Mouse (Mus musculus) v-Abl transformed pro-B cells (cell line): ENCODE measurements around the gene Abcb8.

Experiments used
- in situ Hi-C, 2 experiments: fragments of 400-800 bp; cut with MboI; formaldehyde crosslinking; loops; one replicate each; pipeline ENCODE4 v1.15.1; 2025; ENCODE audit not compliant: unreplicated experiment in 2 of 2

Gene Abcb8

DNA sequence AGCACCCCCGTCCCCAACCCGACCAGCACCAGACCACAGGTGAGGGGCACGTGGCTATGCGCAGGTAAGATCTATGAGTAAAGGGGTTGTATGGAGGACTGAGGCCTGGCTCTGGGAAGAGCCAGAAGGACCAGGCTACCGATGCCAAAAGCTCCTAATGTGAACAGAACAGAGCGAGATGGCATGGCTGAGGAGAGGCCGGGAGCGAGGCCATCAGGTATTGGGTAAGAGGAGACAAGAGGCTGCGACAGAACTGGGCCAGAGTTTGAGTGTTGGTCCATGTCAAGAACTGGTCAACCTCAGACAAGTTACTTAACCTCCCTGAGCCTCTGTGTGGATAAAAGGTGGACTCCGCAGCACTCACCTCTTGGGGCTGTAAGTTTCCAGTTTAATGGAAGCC lies 28.5 kb upstream of the Abcb8 start:
- in situ Hi-C loops = loop anchor here (10.0 to 25.0 kb wide), 2 partner anchors 280 to 478 kb away; no protein-coding TSS in a partner anchor

- in situ Hi-C loops = loop anchor here (10.0 to 25.0 kb wide), 2 partner anchors 281 to 478 kb away; no protein-coding TSS in a partner anchor
Observed at GRCm38 (mm10) chr5:24365528-24365927, 27.9 kb upstream of the Abcb8 start.

- in situ Hi-C loops = loop anchor here (10.0 to 25.0 kb wide), 2 partner anchors 282 to 479 kb away; no protein-coding TSS in a partner anchor
Observed at GRCm38 (mm10) chr5:24366426-24366825, 27.0 kb upstream of the Abcb8 start.

- in situ Hi-C loops = loop anchor here (10.0 to 25.0 kb wide), 2 partner anchors 285 to 482 kb away; no protein-coding TSS in a partner anchor
Observed at GRCm38 (mm10) chr5:24369767-24370166, 23.7 kb upstream of the Abcb8 start.

- in situ Hi-C loops = loop anchor here in 1 of 2 experiments (25.0 kb wide), 1 partner anchor 487 kb away; no protein-coding TSS in a partner anchor
Observed at GRCm38 (mm10) chr5:24373807-24374206, 19.7 kb upstream of the Abcb8 start.

DNA sequence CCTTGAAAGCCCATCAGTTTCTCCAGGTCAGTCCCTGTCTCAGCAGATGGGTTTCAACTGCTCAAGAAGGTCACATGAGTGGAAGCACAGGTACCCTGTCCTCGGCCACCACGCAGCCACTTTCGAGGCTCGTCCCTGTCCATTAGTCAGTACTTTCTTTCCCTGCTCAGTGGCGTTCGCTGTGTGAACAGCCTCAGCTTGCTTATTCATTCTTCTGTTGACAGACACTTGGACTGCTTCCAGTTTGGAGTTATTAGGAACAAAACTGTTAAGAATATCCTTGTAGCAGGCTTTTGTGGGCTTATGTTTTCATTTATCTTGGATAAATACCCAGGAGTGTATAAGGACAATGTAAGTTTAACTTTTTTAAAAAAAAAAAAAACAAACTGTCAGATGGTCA lies 19.2 kb upstream of the Abcb8 start:
- in situ Hi-C loops = loop anchor here in 1 of 2 experiments (25.0 kb wide), 1 partner anchor 487 kb away; no protein-coding TSS in a partner anchor

GRCm38 (mm10) chr5:24374666-24375328 lies 18.7 kb upstream of the Abcb8 start:
- in situ Hi-C loops = loop anchor here (25.0 kb wide), 2 partner anchors 213 to 487 kb away; partner anchors contain the start of genes Abcf2 (in 1 of the 2) and Chpf2 (in 1 of the 2)

DNA sequence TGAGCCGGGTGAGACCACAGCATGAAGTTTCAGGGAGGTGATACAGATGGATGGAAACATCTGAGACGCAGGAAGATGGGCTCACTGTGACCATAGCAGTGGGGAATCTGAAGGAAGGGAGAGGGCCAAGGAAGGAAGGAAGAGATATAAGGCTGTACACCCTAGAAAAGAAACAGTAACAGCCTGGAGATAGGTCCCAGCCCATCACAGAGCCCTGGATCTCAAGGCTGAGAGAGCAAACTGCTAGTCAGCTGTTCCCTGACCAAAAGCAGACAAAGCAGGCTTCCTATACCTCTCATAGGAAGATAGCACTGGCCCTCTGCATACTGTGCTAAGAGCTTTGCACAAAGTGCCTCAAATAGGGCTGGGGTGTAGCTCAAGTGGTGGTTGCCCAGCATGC lies 14.8 kb upstream of the Abcb8 start:
- in situ Hi-C loops = loop anchor here in 1 of 2 experiments (25.0 kb wide), 1 partner anchor 209 kb away; the partner anchor contains the start of genes Abcf2 and Chpf2

- in situ Hi-C loops = loop anchor here in 1 of 2 experiments (25.0 kb wide), 1 partner anchor 208 kb away; the partner anchor contains the start of genes Abcf2 and Chpf2
Observed at GRCm38 (mm10) chr5:24379501-24379900, 14.0 kb upstream of the Abcb8 start.

- in situ Hi-C loops = loop anchor here in 1 of 2 experiments (25.0 kb wide), 1 partner anchor 207 kb away; the partner anchor contains the start of genes Abcf2 and Chpf2
Observed at GRCm38 (mm10) chr5:24380499-24380898, 13.0 kb upstream of the Abcb8 start.

DNA sequence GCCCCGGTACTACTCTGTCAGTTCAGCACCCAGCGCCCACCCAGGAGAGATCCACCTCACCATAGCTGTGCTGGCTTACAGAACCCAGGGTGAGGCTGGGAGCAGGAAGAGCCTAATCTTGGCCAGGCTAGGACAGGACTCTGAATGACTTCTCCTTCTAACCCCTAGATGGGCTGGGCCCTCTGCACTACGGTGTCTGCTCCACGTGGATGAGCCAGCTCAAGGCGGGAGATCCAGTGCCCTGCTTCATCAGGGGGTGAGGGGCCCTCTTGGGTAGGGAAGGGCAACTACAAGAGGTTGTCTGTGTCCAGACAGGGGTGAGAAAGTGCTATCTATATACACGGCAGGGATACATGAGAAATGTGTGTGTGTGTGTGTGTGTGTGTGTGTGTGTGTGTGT lies 12.0 kb upstream of the Abcb8 start:
- in situ Hi-C loops = loop anchor here in 1 of 2 experiments (25.0 kb wide), 1 partner anchor 206 kb away; the partner anchor contains the start of genes Abcf2 and Chpf2

DNA sequence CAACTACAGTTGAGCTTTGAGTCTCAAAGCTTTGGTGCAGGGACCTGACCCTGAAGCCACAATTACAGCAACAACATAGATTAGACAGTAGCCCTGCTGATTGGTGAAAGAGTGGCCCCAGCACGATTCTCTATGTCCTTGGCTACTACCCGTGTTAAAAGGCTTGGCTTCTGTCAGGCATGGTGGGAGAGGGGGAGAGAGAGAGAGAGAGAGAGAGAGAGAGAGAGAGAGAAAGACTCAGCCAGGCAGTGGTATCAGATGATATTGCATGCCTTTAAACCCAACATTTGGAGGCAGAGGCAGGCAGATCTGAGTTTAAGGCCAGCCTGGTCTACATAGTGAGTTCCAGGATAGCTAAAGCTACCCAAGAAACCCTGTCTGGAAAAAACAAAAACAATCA lies 11.5 kb upstream of the Abcb8 start:
- in situ Hi-C loops = loop anchor here in 1 of 2 experiments (25.0 kb wide), 1 partner anchor 205 kb away; the partner anchor contains the start of genes Abcf2 and Chpf2

DNA sequence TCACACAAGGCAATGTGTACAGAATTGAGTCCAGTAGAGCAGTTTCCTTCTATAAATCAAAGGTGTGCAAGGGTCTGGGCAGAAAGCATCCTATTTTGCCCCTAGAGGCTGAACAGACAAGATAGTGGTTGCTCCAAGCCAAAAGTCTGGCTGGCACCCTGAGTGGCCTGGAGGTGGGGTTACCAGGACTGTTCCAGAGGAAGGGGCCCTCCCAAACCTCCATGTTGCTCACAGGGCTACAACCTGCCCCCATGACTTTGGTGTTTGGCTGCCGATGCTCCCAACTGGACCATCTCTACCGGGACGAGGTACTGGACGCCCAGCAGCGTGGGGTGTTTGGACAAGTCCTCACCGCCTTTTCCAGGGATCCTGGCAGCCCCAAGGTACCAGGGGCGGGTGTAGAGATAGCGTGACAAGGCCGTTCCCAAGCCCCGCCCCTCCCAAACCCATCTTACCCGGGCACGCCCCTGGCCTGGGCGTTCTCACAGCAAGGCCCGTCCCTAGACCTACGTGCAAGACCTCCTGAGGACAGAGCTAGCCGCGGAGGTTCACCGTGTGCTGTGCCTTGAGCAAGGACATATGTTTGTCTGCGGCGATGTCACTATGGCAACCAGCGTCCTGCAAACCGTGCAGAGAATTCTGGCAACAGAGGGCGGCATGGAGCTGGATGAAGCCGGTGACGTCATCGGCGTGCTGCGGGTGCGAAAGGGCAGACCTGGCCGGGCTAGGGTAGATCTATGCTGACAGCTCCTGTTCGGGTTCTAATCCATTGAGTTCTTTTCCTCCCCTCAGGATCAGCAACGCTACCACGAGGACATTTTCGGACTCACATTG lies 10.2 kb upstream of the Abcb8 start:
- in situ Hi-C loops = loop anchor here in 1 of 2 experiments (25.0 kb wide), 1 partner anchor 204 kb away; the partner anchor contains the start of genes Abcf2 and Chpf2

- in situ Hi-C loops = loop anchor here in 1 of 2 experiments (25.0 kb wide), 1 partner anchor 203 kb away; the partner anchor contains the start of genes Abcf2 and Chpf2
Observed at GRCm38 (mm10) chr5:24384407-24384806, 9.1 kb upstream of the Abcb8 start.

DNA sequence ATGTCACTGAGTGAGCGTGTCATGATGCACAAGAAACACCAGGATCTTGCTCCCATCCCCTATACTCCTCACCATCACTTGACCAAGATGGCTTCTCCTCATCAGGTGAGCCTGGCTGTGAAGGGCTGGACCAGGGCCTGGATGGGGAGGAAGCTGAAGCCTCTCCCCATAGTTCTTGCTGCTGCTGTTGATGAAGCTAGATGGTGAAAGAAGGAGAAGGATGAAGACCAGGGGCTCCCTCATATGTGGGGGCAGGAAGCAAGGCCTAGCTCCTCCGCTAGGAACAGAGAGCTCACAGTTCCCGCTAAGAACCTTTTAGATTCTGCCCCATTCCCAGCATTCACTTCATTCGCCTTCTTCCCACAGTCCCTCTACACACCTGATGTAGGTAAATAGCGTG lies 8.1 kb upstream of the Abcb8 start:
- in situ Hi-C loops = loop anchor here in 1 of 2 experiments (25.0 kb wide), 1 partner anchor 202 kb away; the partner anchor contains the start of genes Abcf2 and Chpf2

DNA sequence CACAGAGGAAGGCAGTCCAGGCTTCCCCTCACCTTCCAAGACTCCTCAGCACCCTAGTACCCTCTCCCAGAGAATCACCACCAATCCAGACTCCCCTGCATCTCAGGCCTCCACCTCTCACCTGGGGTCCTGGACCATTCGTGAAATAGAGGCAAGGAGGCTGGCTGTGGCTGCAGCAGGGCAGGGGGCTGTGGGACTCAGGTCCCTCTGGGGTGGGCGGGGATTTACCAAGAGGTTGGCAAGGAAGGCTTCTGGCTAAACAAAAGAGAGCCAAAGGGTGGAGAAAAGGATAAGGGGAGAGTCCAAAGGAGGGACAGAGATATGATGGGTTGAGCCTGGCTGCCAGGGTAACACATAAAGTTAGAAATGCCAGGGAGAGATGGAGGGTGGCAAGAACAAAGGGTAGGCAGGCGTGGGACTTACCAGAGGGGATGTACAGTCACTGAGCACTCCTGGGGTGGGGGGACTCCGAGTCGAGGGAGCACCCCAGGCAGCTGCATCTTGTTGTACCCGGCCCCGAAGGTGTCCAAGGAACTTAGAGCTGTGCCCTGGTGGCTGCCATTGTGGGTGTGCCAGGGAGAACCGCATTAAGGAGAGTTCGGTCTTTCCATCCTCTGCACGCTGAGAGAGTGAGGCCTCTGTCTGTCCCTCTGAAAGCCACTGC lies 7.4 kb upstream of the Abcb8 start:
- in situ Hi-C loops = loop anchor here in 1 of 2 experiments (25.0 kb wide), 1 partner anchor 201 kb away; the partner anchor contains the start of genes Abcf2 and Chpf2

DNA sequence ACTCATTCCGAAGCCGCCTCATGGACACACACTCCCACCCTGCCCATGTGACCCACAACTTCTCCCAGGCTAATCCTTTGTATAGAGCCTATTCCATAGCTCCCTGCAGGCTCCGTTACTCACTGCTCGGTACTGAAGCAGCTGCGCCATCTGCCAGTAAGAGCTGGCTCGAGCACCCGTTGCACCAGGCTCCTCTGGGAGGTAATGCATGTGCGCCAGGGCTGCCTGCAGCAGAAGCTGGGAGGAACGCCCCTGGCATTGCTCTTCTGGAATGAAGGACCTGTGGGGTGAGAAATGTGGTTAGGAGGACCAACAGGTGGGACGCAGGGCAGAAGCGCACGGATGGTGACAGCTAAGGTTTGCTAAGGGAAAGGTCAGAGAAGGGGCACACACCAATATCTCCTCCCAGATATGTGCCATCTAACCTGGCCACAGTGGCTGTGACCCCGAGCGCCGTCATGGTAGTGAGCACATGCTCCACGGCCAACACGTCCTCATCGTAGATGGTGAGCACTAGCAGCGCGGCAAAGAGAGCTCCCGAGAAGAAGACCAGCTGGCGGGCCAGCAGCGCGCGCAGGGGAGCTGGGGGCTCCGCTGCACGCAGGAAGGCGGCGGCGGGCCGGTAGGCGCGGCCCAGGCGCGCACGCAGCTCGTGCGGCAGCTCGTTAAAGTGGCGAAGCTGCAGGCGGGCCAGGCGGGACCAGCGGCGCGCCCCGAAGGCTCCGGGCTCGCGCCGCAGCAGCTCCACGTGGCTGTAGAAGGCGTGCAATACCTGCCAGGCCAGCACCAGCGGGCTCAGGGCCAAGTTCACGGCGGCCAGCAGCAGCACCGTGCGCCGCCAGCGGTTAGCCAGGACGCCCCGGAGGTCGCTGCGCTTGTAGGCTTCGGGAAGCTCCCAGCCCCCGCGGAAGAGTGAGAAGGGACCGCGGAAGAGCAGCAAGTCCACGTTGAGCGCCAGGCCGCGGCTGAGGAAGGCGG lies 5.9 kb upstream of the Abcb8 start:
- in situ Hi-C loops = loop anchor here in 1 of 2 experiments (25.0 kb wide), 1 partner anchor 200 kb away; the partner anchor contains the start of genes Abcf2 and Chpf2

DNA sequence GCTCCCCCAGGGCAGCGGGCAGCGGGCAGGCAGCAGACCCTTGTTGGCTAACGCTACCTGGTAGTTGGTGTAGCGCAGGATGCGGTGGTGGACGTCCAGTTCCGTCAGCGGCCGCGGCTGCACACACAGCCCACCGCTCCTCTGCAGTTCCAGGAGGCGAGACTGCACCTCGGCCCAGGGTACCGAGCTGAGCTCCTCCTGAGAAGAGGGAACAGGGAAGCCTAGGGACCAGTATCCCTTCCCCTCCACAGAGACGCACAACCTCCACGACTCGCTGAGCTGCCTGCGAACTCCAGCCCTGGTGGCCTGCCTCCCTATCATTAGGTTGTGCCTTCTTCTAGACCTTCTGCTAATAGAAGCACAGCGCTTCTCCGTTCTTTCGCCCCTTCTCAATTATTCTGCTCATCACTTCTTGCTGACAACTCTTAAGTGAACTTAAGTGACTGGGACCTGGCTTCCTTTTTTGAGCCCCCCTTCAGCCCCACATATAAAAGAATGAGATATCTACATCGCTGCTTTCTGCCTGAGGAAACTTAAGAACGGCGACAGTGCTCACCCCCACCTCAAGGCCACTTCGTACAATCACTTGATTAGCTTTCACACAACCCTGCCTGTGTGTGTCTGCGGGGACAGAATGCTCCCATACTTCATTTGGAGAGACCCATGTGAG lies 5.1 kb upstream of the Abcb8 start:
- in situ Hi-C loops = loop anchor here in 1 of 2 experiments (25.0 kb wide), 1 partner anchor 199 kb away; the partner anchor contains the start of genes Abcf2 and Chpf2
